Mouse (Mus musculus) T-cell, adult 2 months (primary cell): Measurements from ENCODE around the gene Ak1.

Experiments used
- DNase-seq: peaks from one replicate; pipeline ENCODE4 v3.0.0; 2022; ENCODE audit warnings: low spot score

The Ak1 gene

GRCm38 (mm10) chr2:32621517-32621859 is at the start of gene Ak1:
Ak1 (plus strand) TSS chr2:32621758.
- DNase-seq, result no peak

GRCm38 (mm10) chr2:32572196-32572595 is 49.4 kb upstream of the Ak1 start:
- no peak for DNase-seq

GRCm38 (mm10) chr2:32574497-32574896 is 47.1 kb upstream of the Ak1 start, which contains the start of gene Pip5kl1:
Pip5kl1 (plus strand) TSS chr2:32574797.
- DNase-seq, result no peak

GRCm38 (mm10) chr2:32574901-32575585 is 46.5 kb upstream of the Ak1 start:
- DNase-seq, result peak; percentile 74

GRCm38 (mm10) chr2:32575586-32576160 is 45.9 kb upstream of the Ak1 start, which contains the start of gene 9430097D07Rik:
9430097D07Rik (minus strand) TSS chr2:32575684.
- peak; percentile 50 for DNase-seq

GRCm38 (mm10) chr2:32576532-32576931 is 45.0 kb upstream of the Ak1 start:
- DNase-seq, result no peak

- DNase-seq, result no peak
Observed at GRCm38 (mm10) chr2:32578146-32579046, 43.2 kb upstream of the Ak1 start.

- no peak for DNase-seq
Observed at GRCm38 (mm10) chr2:32581450-32582095, 40.0 kb upstream of the Ak1 start.

- peak; percentile 79 for DNase-seq
Observed at GRCm38 (mm10) chr2:32582830-32583799, 38.4 kb upstream of the Ak1 start.

- no peak for DNase-seq
Observed at GRCm38 (mm10) chr2:32585149-32585714, 36.3 kb upstream of the Ak1 start.

GRCm38 (mm10) chr2:32586871-32587351 is 34.6 kb upstream of the Ak1 start, which contains the start of gene St6galnac4:
St6galnac4 (plus strand) TSS chr2:32587095.
- peak; percentile 88 for DNase-seq

- DNase-seq, result peak; percentile 74
Observed at GRCm38 (mm10) chr2:32587731-32588321, 33.7 kb upstream of the Ak1 start.

- DNase-seq, result no peak
Observed at GRCm38 (mm10) chr2:32589213-32589795, 32.3 kb upstream of the Ak1 start.

- DNase-seq, result no peak
Observed at GRCm38 (mm10) chr2:32590224-32590623, 31.3 kb upstream of the Ak1 start.

- no peak for DNase-seq
Observed at GRCm38 (mm10) chr2:32591249-32591648, 30.3 kb upstream of the Ak1 start.

GRCm38 (mm10) chr2:32596725-32597124 is 24.8 kb upstream of the Ak1 start:
- DNase-seq, result no peak

GRCm38 (mm10) chr2:32597248-32597647 is 24.3 kb upstream of the Ak1 start:
- no peak for DNase-seq

- no peak for DNase-seq
Observed at GRCm38 (mm10) chr2:32597699-32598098, 23.9 kb upstream of the Ak1 start.

- no peak for DNase-seq
Observed at GRCm38 (mm10) chr2:32598506-32598905, 23.1 kb upstream of the Ak1 start.

- no peak for DNase-seq
Observed at GRCm38 (mm10) chr2:32599409-32599808, 22.1 kb upstream of the Ak1 start, which contains the start of gene St6galnac6. St6galnac6 (plus strand) TSS chr2:32599709.
